Mouse (Mus musculus): ENCODE data around the gene 2410004B18Rik.
A peak's percentile ranks its signal among the peaks of the same experiment; 100 is the strongest.

GRCm38 (mm10) chr3:145950034-145950814 lies 12.4 kb downstream of the 2410004B18Rik start:
- TF ChIP-seq CTCF (IDR thresholded peaks at IDR 0.05; ENCODE audit: low read depth), result peak; percentile 79
- TF ChIP-seq EP300 (optimal IDR thresholded peaks at IDR 0.05), result no peak
